Mouse (Mus musculus) spleen, adult 2 months (tissue): ENCODE measurements at regions not wholly inside any gene's neighbourhood (a gene's known extent, or its start where the extent isn't known, plus 50 kb on each side); places are given as distances from the start of the nearest gene placed in this dataset.

Source experiments
- CTCF ChIP-seq: fragments of 200-500 bp; IDR thresholded peaks from 2 replicates; pipeline ENCODE4 v1.5.1; 2011; ENCODE audit warnings: mild to moderate bottlenecking, inconsistent platforms; ENCODE audit not compliant: insufficient read depth, insufficient read length, insufficient replicate concordance; ENCODE audit errors: extremely low read depth
- POLR2A ChIP-seq: fragments of 200-500 bp; IDR thresholded peaks from 2 replicates; pipeline ENCODE4 v1.6.1; 2011; ENCODE audit warnings: low read depth, low read length, inconsistent platforms

GRCm38 (mm10) chr11:31734091-31734490, 62.4 kb upstream of the Bod1 start:
- TF ChIP-seq CTCF (no peak), POLR2A (no peak)
